Mouse (Mus musculus) forebrain, embryonic 12.5 days (tissue): Measurements from ENCODE around the gene Ndufs7. TPM values are rescaled to one million over a fixed set of nuclear protein-coding genes. Genes with fewer than 3 reads are reported as not detected.

Experiments used
- ATAC-seq: fragments of 200-750 bp; cut with Nextera tagmentation; 2 replicates; pipeline ENCODE4 v1.8.0; 2017; ENCODE audit warnings: moderate TSS enrichment; ENCODE audit not compliant: low FRiP score
- H3K27ac ChIP-seq: fragments of 300-500 bp; sonication (generic); 2 replicates; pipeline ENCODE4 v1.5.1; 2016; ENCODE audit warnings: mild to moderate bottlenecking
- H3K27me3 ChIP-seq: fragments of 300-500 bp; sonication (generic); 2 replicates; pipeline ENCODE4 v1.6.1; 2016; ENCODE audit warnings: mild to moderate bottlenecking
- H3K36me3 ChIP-seq: fragments of 300-500 bp; sonication (generic); replicated peaks from 2 replicates; pipeline ENCODE4 v1.6.1; 2016; ENCODE audit warnings: mild to moderate bottlenecking
- H3K4me1 ChIP-seq: fragments of 300-500 bp; sonication (generic); 2 replicates; pipeline ENCODE4 v1.6.1; 2016
- H3K4me2 ChIP-seq: fragments of 300-500 bp; sonication (generic); 2 replicates; pipeline ENCODE4 v1.6.1; 2016; ENCODE audit warnings: mild to moderate bottlenecking, moderate library complexity
- H3K4me3 ChIP-seq: fragments of 300-500 bp; sonication (generic); replicated peaks from 2 replicates; pipeline ENCODE4 v1.5.1; 2016; ENCODE audit warnings: mild to moderate bottlenecking
- H3K9ac ChIP-seq: fragments of 300-500 bp; sonication (generic); 2 replicates; pipeline ENCODE4 v1.6.1; 2016; ENCODE audit warnings: mild to moderate bottlenecking
- H3K9me3 ChIP-seq: fragments of 300-500 bp; sonication (generic); 2 replicates; pipeline ENCODE4 v1.6.1; 2016
- WGBS: fragments of 180-500 bp; shearing (Covaris S2); methylation state at CpG from one replicate; pipeline ENCODE4 v1.1.7; 2016; 5-methylcytosine and 5-hydroxymethylcytosine counted together
- polyA plus RNA-seq: library from polyadenylated mRNA; unstranded; fragments of >200 nt; fragmentation: Nextera tagmentation; extraction: Ambion mirVana; gene quantifications from 2 replicates; pipeline ENCODE4 v1.2.1, GENCODE M21; 2016

Ndufs7 gene
- polyA plus RNA-seq, 1 experiment from 2014 or later: 216 TPM

- ATAC-seq: no peak
- Histone ChIP-seq H3K36me3 (peaks cover 17% of the 10 kb centered on the region), H3K27ac (peak overlapping the region; percentile 95), H3K4me2 (peak overlapping the region; percentile 95), H3K9me3 (no peaks in the 10 kb centered on the region), H3K27me3 (no peaks in the 10 kb centered on the region), H3K4me3 (peak overlapping the region; percentile 87), H3K4me1 (peaks cover 57% of the 10 kb centered on the region), H3K9ac (peak overlapping the region; percentile 33)
- WGBS: 0% methylated on average over 14 of the region's 14 CpGs
Observed at GRCm38 (mm10) chr10:80226071-80226415, 22.9 kb upstream of the Ndufs7 start.

GRCm38 (mm10) chr10:80226416-80227165, 22.3 kb upstream of the Ndufs7 start, which contains the start of gene Mum1:
Mum1 (plus strand) TSS chr10:80226434.
- peak; percentile 97 for ATAC-seq
- H3K4me1 ChIP-seq: peaks cover 54% of the 10 kb centered on the region

GRCm38 (mm10) chr10:80227166-80227539, 21.8 kb upstream of the Ndufs7 start:
- H3K36me3 ChIP-seq: peaks cover 26% of the 10 kb centered on the region
- H3K9ac ChIP-seq: peak overlapping the region; percentile 98
- WGBS: 8% methylated on average over 10 of the region's 10 CpGs
- H3K4me2 ChIP-seq: peak overlapping the region; percentile 95
- H3K4me1 ChIP-seq: peaks cover 52% of the 10 kb centered on the region
- no peaks in the 10 kb centered on the region for H3K9me3 ChIP-seq
- no peak for ATAC-seq
- no peaks in the 10 kb centered on the region for H3K27me3 ChIP-seq
- H3K27ac ChIP-seq: peak overlapping the region; percentile 95
- H3K4me3 ChIP-seq: peak overlapping the region; percentile 87

More at GRCm38 (mm10) chr10:80226416-80227165, 22.3 kb upstream of the Ndufs7 start, which contains the start of gene Mum1:
- Histone ChIP-seq H3K9ac (peak within 1 kb of the TSS; percentile 98), H3K4me3 (peak within 1 kb of the TSS; percentile 87), H3K9me3 (no peaks in the 10 kb centered on the region), H3K4me2 (peak within 1 kb of the TSS; percentile 95), H3K36me3 (peaks cover 20% of the 10 kb centered on the region), H3K27me3 (no peaks in the 10 kb centered on the region), H3K27ac (peak within 1 kb of the TSS; percentile 95)
- WGBS: under 1% methylated on average over 64 of the region's 75 CpGs

DNA sequence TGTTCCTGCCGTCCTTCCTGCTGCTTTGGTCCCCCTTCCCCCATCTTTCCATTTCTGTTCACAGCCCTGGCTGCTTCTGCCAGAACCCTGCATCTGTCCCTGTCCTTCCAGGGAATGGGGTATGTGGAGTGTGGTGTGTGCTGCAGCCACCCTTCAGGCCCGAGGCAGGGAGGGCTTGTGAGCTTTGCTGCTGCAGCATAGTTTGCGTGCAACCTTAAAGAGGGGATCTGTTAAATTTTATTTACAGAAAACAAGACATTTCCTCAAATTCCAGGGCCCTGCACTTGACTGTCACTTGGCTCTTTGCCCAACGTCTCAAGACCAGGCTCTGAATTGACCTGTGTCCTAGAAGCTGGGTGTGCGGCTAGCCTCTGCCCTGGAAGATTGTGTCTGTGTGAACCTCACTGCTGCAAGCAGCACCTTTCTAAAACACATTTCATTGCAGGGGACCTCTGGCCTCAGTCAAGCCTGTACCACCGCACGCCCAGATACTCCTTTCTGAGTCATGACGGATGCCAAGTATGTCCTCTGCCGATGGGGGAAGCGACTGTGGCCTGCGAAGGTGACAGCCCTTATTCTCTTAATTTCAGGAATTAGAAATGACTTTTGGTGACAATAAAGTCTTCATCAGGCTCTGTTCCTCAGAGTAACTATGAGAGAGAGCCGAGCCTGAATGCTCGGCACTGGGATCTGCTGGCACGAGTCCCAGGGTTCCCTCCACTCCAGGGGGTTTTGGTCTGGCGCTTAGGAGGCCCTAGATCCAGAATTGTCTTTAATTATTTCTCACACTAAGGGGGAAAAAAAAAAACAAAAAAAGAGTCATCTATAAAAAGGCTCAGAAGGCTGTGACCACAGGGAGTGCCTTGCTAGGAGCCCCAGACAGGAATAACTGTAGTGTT, 20.8 kb upstream of the Ndufs7 start:
- WGBS: 58% methylated on average over 15 of the region's 15 CpGs
- peaks cover 58% of the 10 kb centered on the region for H3K4me1 ChIP-seq

GRCm38 (mm10) chr10:80236145-80236825, 12.6 kb upstream of the Ndufs7 start:
- Histone ChIP-seq H3K4me3 (no peak overlapping the region), H3K9me3 (no peaks in the 10 kb centered on the region), H3K9ac (no peak overlapping the region), H3K27me3 (no peaks in the 10 kb centered on the region), H3K27ac (no peak overlapping the region), H3K4me2 (no peak overlapping the region), H3K4me1 (peaks cover 28% of the 10 kb centered on the region), H3K36me3 (peaks cover 98% of the 10 kb centered on the region)
- ATAC-seq: no peak
- 95% methylated on average over 13 of the region's 13 CpGs for WGBS

More for the DNA sequence above, 20.8 kb upstream of the Ndufs7 start:
- H3K4me3 ChIP-seq: peak overlapping the region; percentile 87
- no peaks in the 10 kb centered on the region for H3K27me3 ChIP-seq
- no peak for ATAC-seq
- H3K4me2 ChIP-seq: peak overlapping the region; percentile 95
- peaks cover 36% of the 10 kb centered on the region for H3K36me3 ChIP-seq
- peak overlapping the region; percentile 98 for H3K9ac ChIP-seq
- peak overlapping the region; percentile 95 for H3K27ac ChIP-seq
- no peaks in the 10 kb centered on the region for H3K9me3 ChIP-seq

DNA sequence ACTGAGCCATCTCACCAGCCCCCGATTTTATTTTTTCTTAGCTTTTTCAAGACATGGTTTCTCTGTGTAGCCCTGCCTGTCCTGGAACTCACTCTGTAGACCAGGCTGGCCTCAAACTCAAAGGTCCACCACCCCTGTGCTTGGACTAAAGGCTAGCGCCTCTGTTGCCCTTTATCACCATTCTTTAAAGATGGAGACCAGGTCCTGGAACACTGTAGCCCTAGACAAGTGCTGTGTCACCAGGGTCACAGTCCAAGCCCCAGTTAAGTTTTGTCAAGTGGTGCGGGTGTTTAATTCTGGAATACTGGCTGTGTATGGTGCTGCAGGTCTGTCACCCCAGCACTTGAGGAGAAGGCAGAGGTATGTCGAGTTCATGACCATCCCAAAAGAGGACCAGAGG, 11.9 kb upstream of the Ndufs7 start:
- H3K4me3 ChIP-seq: no peak overlapping the region
- no peak overlapping the region for H3K4me2 ChIP-seq
- ATAC-seq: no peak
- peaks cover 98% of the 10 kb centered on the region for H3K36me3 ChIP-seq
- H3K27ac ChIP-seq: no peak overlapping the region
- H3K9me3 ChIP-seq: no peaks in the 10 kb centered on the region
- WGBS: 84% methylated on average over 4 of the region's 4 CpGs
- H3K27me3 ChIP-seq: no peaks in the 10 kb centered on the region
- H3K9ac ChIP-seq: no peak overlapping the region
- peaks cover 28% of the 10 kb centered on the region for H3K4me1 ChIP-seq

- no peak overlapping the region for H3K4me3 ChIP-seq
- no peak overlapping the region for H3K9ac ChIP-seq
- ATAC-seq: no peak
- no peak overlapping the region for H3K27ac ChIP-seq
- no peaks in the 10 kb centered on the region for H3K27me3 ChIP-seq
- peaks cover 98% of the 10 kb centered on the region for H3K36me3 ChIP-seq
- WGBS: 95% methylated on average over 3 of the region's 3 CpGs
- no peak overlapping the region for H3K4me2 ChIP-seq
- peaks cover 23% of the 10 kb centered on the region for H3K4me1 ChIP-seq
- H3K9me3 ChIP-seq: no peaks in the 10 kb centered on the region
Observed at GRCm38 (mm10) chr10:80238306-80238705, 10.6 kb upstream of the Ndufs7 start.

DNA sequence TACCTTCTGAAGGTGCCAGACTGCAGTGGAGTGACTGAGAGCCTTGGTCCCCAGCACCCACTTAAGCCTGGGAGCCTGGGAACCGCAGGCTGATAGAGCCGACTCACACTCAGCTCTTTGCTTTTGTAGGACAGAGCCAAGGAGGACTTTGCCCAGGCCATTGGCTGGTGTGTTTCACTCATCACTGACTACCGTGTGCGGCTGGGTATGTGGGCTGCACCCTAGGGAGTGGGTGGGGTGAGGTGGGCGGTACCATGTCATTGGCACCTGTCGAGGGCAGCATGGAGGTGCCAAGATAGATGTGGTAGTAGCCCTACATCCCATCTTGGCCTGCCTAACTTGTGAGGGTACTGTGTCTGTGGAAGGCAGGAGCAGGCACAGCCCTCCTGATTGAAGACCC, 9.1 kb upstream of the Ndufs7 start:
- H3K36me3 ChIP-seq: peaks cover 98% of the 10 kb centered on the region
- WGBS: 91% methylated on average over 6 of the region's 6 CpGs
- H3K9ac ChIP-seq: no peak overlapping the region
- no peaks in the 10 kb centered on the region for H3K9me3 ChIP-seq
- H3K4me3 ChIP-seq: no peak overlapping the region
- H3K27me3 ChIP-seq: no peaks in the 10 kb centered on the region
- no peak overlapping the region for H3K27ac ChIP-seq
- no peak for ATAC-seq
- no peak overlapping the region for H3K4me2 ChIP-seq
- peaks cover 8% of the 10 kb centered on the region; the same call in 1 of the 2 replicates for H3K4me1 ChIP-seq

DNA sequence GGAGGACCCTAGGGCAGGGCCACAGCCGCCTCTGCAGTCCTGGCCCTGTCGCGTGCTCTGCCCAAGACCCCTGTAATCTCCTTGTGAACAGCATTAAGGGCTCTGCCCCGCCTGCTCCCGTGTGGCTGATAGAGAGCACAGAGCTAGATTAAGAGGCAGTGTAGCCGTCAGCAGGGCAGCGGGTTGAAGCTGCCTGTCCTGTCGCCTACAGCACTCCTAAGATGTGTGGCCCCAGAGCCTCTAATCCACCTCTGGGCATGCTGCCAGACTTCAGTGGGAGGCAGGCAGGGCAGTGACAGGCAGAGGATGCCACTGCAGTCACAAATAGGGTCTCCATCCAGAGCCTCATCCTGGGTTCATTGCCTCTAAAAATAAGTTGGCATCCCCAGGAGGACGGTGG, 6.8 kb upstream of the Ndufs7 start:
- Histone ChIP-seq H3K4me3 (no peak overlapping the region), H3K27ac (0 out of 2 replicates have a peak overlapping the region, but pooled peaks have one; percentile 50), H3K4me2 (no peak overlapping the region), H3K9me3 (no peaks in the 10 kb centered on the region), H3K4me1 (peaks cover 17% of the 10 kb centered on the region), H3K27me3 (no peaks in the 10 kb centered on the region), H3K9ac (no peak overlapping the region), H3K36me3 (peaks cover 77% of the 10 kb centered on the region)
- 69% methylated on average over 9 of the region's 9 CpGs for WGBS
- no peak for ATAC-seq

DNA sequence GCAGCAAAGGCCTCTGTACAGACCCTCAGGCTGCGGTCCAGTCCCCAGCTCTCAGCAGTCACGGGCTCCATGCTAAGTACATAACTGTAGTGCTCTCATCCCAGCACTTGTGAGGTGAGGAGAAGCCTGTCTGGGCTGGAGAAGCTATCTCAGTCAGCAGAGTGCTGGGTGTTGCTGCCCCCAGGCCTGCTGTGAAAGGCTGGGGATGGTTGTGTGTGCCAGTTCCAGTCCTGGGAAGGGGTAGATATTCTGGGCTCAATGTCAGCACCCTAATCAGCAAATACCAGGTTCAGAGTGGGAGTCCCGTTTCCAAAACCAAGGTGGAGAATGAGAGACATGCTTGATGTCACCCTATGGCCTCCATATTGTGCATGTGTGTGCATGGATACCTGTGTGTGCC, 6.3 kb upstream of the Ndufs7 start:
- Histone ChIP-seq H3K27me3 (no peaks in the 10 kb centered on the region), H3K4me2 (no peak overlapping the region), H3K4me3 (no peak overlapping the region), H3K36me3 (peaks cover 72% of the 10 kb centered on the region), H3K27ac (no peak overlapping the region), H3K9ac (no peak overlapping the region), H3K4me1 (peaks cover 17% of the 10 kb centered on the region), H3K9me3 (no peaks in the 10 kb centered on the region)
- no peak for ATAC-seq
- 93% methylated on average over 3 of the region's 3 CpGs for WGBS

DNA sequence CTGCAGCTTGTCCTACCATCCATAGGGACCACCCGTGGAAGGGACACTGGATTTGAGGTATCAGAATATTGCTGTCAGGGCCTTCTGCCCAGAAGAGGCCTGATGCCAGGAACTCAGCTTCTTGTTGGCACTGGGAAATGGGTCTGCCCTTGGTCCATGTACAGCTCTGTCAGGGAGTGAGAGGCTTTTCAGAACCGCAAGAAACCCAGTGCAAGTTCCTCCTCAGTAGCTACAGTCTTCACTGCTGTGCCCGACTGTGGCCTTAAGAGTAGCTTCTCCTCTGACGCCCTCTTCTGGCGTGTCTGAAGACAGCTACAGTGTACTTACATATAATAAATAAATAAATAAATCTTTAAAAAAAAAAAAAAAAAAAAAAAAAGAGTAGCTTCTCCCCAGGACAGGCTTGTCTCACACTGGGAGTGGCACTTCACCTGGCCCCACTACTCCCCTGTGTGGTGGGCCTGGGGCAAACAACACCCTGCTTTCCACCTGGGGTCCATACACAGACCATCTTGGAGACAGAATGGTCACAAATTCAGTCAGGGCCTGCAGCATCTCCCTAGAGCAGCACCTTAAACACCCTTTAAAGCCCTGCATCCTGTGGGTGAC, 4.0 kb upstream of the Ndufs7 start:
- Histone ChIP-seq H3K27ac (peak overlapping the region; percentile 27; the same call in 1 of the 2 replicates), H3K4me3 (no peak overlapping the region), H3K9me3 (no peaks in the 10 kb centered on the region), H3K36me3 (peaks cover 49% of the 10 kb centered on the region), H3K27me3 (no peaks in the 10 kb centered on the region), H3K4me2 (no peak overlapping the region), H3K9ac (peak overlapping the region; percentile 30; the same call in 1 of the 2 replicates), H3K4me1 (peaks cover 19% of the 10 kb centered on the region)
- no peak for ATAC-seq
- WGBS: 37% methylated on average over 5 of the region's 5 CpGs
